Mouse (Mus musculus) olfactory bulb, adult 2 months (tissue): Measurements from ENCODE around the gene 6030445D17Rik.

Source experiments
- CTCF ChIP-seq: fragments of 200-500 bp; IDR thresholded peaks from 2 replicates; pipeline ENCODE4 v1.5.1; 2012; ENCODE audit warnings: low read depth, mild to moderate bottlenecking, low read length, moderate library complexity; ENCODE audit not compliant: insufficient read depth
- POLR2A ChIP-seq: fragments of 200-500 bp; IDR thresholded peaks from 2 replicates; pipeline ENCODE4 v1.6.1; 2012; ENCODE audit warnings: mild to moderate bottlenecking, low read depth, low read length, moderate library complexity; ENCODE audit not compliant: insufficient read depth

DNA sequence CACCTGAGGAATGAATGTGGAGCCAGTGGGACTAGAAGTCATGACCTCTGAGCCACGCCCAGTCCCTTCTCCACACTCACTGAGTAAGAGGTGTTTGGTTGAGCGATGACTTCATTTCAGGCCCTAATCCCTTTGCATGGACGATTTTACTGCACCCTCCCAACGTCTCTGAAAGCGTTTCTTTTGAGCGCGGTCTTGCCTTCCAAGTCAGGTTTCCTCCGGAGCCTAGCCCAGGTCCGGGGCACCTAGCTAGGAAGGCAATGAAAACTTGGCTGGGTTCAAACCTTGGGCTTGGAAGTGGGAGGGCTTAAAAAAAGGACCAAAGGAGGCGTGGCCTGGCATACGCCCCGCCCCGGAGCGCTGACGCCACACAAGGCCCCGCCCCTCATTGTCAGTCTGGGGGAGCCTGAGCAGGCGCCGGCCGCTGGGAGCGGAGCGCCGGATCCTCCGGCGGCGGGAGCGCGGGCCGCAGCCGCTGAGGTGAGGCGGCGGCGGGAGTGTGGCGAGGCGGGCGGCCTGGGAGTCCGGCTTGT, 7.4 kb downstream of the 6030445D17Rik start, which contains the start of gene Luzp1:
- no peak; the same call in 1 of the 2 replicates for TF ChIP-seq CTCF
- peak; percentile 96 for TF ChIP-seq POLR2A
